Mouse (Mus musculus) bone marrow macrophage, adult 2 months (primary cell): Measurements from ENCODE around the gene Sfxn4. TPM values are rescaled to one million over a fixed set of nuclear protein-coding genes. Genes with fewer than 3 reads are reported as not detected.

ENCODE experiments used
- H3K27ac ChIP-seq: 2 replicates; pipeline ENCODE4 v1.5.1; 2012; ENCODE audit warnings: low read depth, low read length; ENCODE audit not compliant: insufficient read depth
- H3K4me1 ChIP-seq: 2 replicates; pipeline ENCODE4 v1.6.1; 2012; ENCODE audit warnings: low read length; ENCODE audit not compliant: control insufficient read depth, insufficient read depth
- H3K4me3 ChIP-seq: 2 replicates; pipeline ENCODE4 v1.5.1; 2012; ENCODE audit warnings: mild to moderate bottlenecking, low read length, moderate library complexity; ENCODE audit not compliant: insufficient read depth
- CTCF ChIP-seq: IDR thresholded peaks from 2 replicates; pipeline ENCODE4 v1.5.1; 2012; ENCODE audit warnings: low read depth, mild to moderate bottlenecking, low read length, moderate library complexity
- POLR2A ChIP-seq: IDR thresholded peaks from 2 replicates; pipeline ENCODE4 v1.6.1; 2012; ENCODE audit warnings: mild to moderate bottlenecking, low read depth, low read length, borderline replicate concordance
- polyA plus RNA-seq: library from polyadenylated mRNA; stranded (reverse); fragments of >200 nt; gene quantifications from 2 replicates; pipeline ENCODE4 v1.2.4, GENCODE M21; 2012; ENCODE audit not compliant: missing spikeins, insufficient read depth, insufficient read length

The Sfxn4 gene
- 6.2 and 9.2 TPM in 2 replicates for polyA plus RNA-seq

DNA sequence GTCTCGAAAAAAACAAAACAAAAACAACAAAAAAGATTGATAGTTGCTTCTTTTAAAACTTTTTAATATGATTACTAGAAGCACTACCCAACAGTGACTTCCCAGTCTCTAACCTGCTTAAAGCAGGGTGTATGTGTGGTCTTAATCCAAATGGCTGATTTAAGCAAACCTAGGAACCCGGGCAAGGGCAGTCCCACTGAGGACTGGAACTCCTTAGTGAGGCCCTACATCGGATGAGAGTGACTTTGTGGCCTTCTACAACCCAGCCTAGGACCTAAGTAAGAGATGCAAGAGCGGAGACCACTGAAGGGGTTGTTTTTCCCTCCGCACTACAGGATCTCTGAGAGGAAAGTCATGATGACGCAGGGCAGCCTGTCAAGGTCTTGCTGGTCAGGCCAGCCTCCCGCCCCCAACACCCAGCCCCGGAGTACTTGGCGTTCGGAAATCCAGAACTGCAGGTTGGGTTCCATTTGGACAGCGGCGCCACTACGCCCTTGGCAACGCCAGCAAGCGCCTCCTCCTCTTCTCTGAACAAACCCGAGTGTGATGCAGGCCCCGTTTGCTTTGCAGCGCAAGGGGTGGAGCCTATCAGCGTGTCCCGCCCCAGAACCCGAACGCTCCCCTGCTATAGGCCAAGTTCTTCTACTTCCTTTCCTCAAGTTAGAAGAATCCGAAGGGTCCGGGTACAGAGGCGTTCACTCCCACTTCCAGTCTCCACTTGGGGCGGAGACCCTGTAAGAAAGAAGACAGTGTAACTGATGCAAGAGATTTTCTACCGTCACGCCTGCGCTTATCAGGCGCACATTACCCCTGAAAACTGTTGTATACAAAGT, at the start of gene Sfxn4:
Gene Sfxn4 (minus strand): TSS at position 612 of the 833 bp plus-strand sequence.
- Histone ChIP-seq H3K4me3 (peak within 1 kb of the TSS; percentile 70), H3K27ac (peak within 1 kb of the TSS; percentile 15; the same call in 1 of the 2 replicates), H3K4me1 (peaks cover 2% of the 10 kb centered on the region; the same call in 1 of the 2 replicates)
- no peak for TF ChIP-seq CTCF
- no peak for TF ChIP-seq POLR2A

DNA sequence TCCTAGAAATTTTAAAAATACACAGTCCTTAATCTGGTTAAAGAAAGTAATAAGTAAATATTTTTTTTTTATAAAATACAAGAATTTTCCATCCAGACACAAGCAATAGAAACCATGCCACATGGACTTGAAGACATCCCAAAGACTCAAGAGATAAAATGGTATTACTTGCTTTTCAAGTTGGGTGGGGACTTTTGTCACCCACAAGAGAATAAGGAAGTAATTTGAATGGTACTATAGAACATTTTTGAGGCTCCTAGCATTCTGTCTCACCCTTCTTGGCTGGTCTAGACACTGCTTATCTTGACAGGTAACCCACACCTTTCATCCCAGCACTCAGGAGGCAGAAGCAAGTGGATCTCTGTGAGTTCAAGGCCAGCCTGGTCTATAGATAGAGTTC, 49.0 kb upstream of the Sfxn4 start:
- H3K4me1 ChIP-seq: no peaks in the 10 kb centered on the region
- H3K27ac ChIP-seq: no peak overlapping the region
- no peak for TF ChIP-seq CTCF
- no peak for TF ChIP-seq POLR2A
- no peak overlapping the region for H3K4me3 ChIP-seq

DNA sequence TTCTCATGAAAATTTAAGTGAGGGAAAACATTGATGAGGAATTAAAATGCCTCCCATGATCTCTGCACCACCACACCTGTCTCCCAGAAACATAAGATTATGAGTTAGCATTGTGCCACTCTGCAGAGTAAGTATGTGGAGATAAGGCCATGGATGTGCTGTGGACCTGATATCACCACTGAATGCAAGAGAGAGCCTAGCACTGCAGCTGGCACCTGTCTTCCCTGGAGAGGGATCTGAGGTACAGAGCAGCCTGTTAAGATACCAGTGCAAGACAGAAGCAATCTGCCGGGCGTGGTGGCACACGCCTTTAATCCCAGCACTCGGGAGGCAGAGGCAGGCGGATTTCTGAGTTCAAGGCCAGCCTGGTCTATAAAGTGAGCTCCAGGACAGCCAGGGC, 44.2 kb upstream of the Sfxn4 start:
- no peaks in the 10 kb centered on the region for H3K4me1 ChIP-seq
- no peak for TF ChIP-seq POLR2A
- no peak for TF ChIP-seq CTCF
- no peak overlapping the region for H3K4me3 ChIP-seq
- no peak overlapping the region for H3K27ac ChIP-seq

DNA sequence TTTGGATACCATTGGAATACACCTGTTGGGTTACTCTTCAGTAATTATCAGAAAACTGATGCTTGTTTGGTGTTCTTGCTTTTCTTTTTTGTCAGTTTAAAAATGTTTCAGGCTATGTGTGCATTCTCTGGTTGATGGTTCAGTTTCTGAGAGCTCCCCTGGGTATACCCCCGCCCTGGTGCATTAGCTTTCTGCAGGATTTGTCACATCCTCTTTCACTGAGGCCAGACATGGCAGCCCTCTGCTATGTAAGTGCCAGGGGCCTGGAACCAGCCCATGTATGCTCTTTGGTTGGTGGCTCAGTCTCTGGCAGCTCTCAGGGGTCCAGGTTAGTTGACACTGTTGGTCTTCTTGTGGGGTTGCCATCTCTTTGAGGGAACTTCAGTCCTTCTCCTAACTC, 42.7 kb upstream of the Sfxn4 start:
- H3K4me3 ChIP-seq: no peak overlapping the region
- H3K4me1 ChIP-seq: no peaks in the 10 kb centered on the region
- no peak for TF ChIP-seq POLR2A
- H3K27ac ChIP-seq: no peak overlapping the region

DNA sequence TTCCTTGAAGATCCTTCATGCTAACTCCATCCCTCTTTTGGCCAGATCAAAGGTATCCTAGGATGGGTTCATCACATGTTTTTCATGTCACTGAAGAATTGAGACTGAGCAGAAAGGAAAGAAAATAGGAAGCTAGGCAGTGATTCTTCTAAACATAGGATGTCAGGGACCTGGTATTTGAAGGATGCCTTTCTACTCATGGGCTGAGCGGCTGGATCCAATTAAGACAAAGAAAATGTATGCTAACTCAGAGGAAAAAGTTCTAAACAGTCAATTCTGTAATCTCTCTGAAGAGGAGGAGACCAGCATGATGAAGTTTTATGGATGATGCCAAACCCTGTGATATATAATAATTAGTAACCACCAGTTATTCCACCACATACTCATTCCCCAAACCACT, 41.9 kb upstream of the Sfxn4 start:
- Histone ChIP-seq H3K4me3 (no peak overlapping the region), H3K4me1 (no peaks in the 10 kb centered on the region), H3K27ac (no peak overlapping the region)
- no peak for TF ChIP-seq CTCF
- no peak for TF ChIP-seq POLR2A

DNA sequence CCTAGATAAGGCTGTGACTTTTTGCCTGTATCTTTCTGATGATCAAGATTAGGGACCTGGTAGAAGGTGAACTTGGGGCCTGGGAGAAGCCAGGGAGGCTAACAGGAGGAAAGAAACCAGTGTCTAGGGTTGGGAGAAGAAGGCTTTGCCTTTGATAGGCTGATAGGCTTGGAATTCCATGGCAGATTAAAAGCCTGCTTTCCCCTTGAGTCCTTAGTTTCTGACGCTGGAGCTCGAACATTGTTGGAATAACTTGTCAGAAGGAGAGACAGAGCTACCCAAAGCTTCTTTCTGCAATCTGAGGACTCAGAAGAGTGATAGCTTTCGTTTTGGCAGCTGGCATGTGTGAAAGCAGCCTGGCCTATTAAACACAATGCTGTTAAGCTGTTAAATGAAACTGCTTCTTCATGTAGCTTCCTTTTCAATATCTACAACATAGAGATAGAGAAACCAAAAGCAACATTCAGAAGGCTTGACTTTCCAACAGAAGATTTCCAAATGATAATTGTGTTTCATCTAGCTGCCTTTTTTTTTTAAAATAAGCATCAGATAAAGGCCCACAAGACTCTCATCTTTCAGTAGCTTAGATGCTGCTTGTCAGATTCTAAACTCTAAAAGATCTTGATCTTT, 34.1 kb upstream of the Sfxn4 start:
- Histone ChIP-seq H3K4me1 (no peaks in the 10 kb centered on the region), H3K27ac (no peak overlapping the region), H3K4me3 (no peak overlapping the region)
- no peak for TF ChIP-seq CTCF
- TF ChIP-seq POLR2A: no peak

DNA sequence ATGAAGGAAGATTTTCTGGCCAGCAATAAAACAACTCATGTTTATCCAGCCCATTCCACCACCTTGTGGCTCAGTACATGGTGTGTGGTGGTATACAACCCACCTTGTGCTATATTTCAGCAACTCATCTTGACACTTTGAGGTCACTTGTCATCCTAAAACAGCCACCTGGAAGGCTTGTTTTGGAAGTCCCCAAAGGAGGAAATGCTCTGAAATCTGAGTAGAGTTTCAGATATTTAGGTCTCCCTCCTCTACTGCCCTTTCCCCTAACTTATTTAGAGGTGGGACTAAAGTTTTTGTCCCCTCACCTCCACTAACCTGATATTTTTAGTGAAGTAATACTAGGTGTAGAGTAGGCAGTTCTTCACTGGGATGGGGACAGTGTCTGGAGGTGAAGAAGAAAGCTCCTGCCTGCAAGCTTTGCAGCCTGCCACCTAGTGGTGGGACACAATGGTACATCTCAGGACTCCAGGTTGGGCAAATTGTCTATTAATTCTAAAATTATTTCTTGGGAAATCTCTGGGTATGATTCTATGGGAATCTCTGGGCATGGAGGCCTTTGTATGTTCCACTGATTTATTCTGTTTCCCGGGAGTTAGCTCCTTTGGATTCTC, 30.8 kb upstream of the Sfxn4 start:
- Histone ChIP-seq H3K27ac (no peak overlapping the region), H3K4me1 (no peaks in the 10 kb centered on the region), H3K4me3 (no peak overlapping the region)
- TF ChIP-seq POLR2A: no peak
- TF ChIP-seq CTCF: peak; percentile 88

DNA sequence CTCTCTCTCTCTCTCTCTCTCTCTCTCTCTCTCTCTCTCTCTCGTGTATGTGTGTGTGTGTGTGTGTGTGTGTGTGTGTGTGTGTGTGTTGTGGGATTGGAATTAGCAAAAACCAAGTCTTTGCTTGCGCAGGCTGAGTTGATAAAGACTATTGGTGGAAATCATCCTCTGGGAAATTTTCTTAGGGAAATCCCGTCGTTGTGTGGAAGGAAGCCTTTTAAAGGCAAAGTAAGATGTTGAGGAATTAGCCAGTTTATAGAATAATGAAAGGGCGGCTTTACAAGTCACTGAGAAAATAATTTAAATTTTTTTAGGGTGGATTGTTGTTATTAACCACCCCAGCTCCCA, 29.8 kb upstream of the Sfxn4 start:
- Histone ChIP-seq H3K27ac (no peak overlapping the region), H3K4me1 (no peaks in the 10 kb centered on the region), H3K4me3 (peak overlapping the region; percentile 65)
- no peak for TF ChIP-seq POLR2A
- TF ChIP-seq CTCF: no peak

DNA sequence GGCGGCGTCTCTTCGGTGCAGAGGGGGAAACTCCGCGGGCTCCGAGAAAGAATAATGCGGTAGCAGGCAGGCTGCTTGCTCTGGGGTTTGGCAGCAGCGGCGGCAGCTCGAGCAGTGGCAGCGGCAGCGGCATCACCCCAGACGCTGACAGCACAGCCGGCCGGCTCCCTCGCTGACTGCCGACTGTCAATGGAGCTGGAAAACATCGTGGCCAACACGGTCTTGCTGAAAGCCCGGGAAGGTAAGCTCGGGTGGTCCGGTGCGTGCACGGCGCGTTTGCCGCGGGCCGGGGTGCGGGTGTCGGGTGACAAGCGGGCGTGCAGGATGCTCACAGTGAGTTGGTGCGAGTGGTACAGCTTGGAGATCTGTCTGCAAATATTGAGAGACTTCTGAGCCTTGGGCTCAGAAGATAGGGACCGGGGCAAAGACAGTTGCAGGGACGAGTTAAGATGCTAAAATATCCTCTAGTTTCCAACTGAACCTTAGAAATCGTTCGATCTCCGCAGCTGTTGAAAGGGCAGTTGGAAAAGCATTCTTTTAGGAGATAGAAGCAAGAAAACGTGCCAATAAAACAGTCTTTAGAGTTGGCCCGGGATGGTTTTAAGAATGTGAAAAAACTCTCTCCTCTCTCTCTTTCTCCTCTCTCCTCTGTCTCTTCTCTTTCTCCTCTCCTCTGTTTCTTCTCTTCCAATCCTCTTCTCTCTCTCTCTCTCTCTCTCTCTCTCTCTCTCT, 29.3 kb upstream of the Sfxn4 start:
- no peaks in the 10 kb centered on the region for H3K4me1 ChIP-seq
- TF ChIP-seq POLR2A: no peak
- no peak overlapping the region for H3K27ac ChIP-seq
- peak overlapping the region; percentile 65 for H3K4me3 ChIP-seq
